Mouse (Mus musculus) embryonic facial prominence, embryonic 10.5 days (tissue): ENCODE results near the gene Abcb5. TPM values are rescaled to one million over a fixed set of nuclear protein-coding genes. Genes with fewer than 3 reads are reported as not detected.

ENCODE experiments used
- DNase-seq: peaks from one replicate; pipeline ENCODE4 v3.0.0-alpha.2; 2017; ENCODE audit warnings: low spot score
- H3K27ac ChIP-seq: fragments of 300-500 bp; sonication (generic); replicated peaks from 2 replicates; pipeline ENCODE4 v1.5.1; 2016; ENCODE audit warnings: mild to moderate bottlenecking
- H3K27me3 ChIP-seq: fragments of 300-500 bp; sonication (generic); replicated peaks from 2 replicates; pipeline ENCODE4 v1.6.1; 2016; ENCODE audit warnings: low read depth, mild to moderate bottlenecking; ENCODE audit not compliant: poor library complexity, severe bottlenecking
- H3K36me3 ChIP-seq: fragments of 300-500 bp; sonication (generic); replicated peaks from 2 replicates; pipeline ENCODE4 v1.6.1; 2016; ENCODE audit warnings: mild to moderate bottlenecking, moderate library complexity
- H3K4me1 ChIP-seq: fragments of 300-500 bp; sonication (generic); 2 replicates; pipeline ENCODE4 v1.6.1; 2016
- H3K4me3 ChIP-seq: fragments of 300-500 bp; sonication (generic); 2 replicates; pipeline ENCODE4 v1.5.1; 2016; ENCODE audit warnings: mild to moderate bottlenecking, moderate library complexity
- H3K9me3 ChIP-seq: fragments of 300-500 bp; sonication (generic); 2 replicates; pipeline ENCODE4 v1.6.1; 2016; ENCODE audit warnings: mild to moderate bottlenecking
- WGBS: fragments of 180-500 bp; shearing (Covaris S2); methylation state at CpG from one replicate; pipeline ENCODE4 v1.1.7; 2016; 5-methylcytosine and 5-hydroxymethylcytosine counted together
- polyA plus RNA-seq: library from polyadenylated mRNA; unstranded; fragments of >200 nt; fragmentation: Nextera tagmentation; extraction: Ambion mirVana; gene quantifications from 2 replicates; pipeline ENCODE4 v1.2.1, GENCODE M21; 2016

Abcb5 gene
- polyA plus RNA-seq, 1 experiment from 2014 or later, result not detected

GRCm38 (mm10) chr12:118846221-118846620 lies 120.0 kb downstream of the Abcb5 start, which contains the start of gene Sp8:
Gene Sp8 (plus strand): TSS chr12:118846329.
- peak within 1 kb of the TSS; percentile 64 for H3K27ac ChIP-seq
- WGBS, result under 1% methylated on average over 6 of the region's 6 CpGs
- H3K4me3 ChIP-seq, result peak within 1 kb of the TSS; percentile 62
- H3K27me3 ChIP-seq, result peaks cover 100% of the 10 kb centered on the region
- no peaks in the 10 kb centered on the region for H3K9me3 ChIP-seq
- peak; percentile 42 for DNase-seq
- no peaks in the 10 kb centered on the region for H3K36me3 ChIP-seq
- peaks cover 33% of the 10 kb centered on the region for H3K4me1 ChIP-seq

- H3K4me3 ChIP-seq, result no peak overlapping the region
- DNase-seq, result no peak
- no peak overlapping the region for H3K27ac ChIP-seq
- peaks cover 100% of the 10 kb centered on the region for H3K27me3 ChIP-seq
- no peaks in the 10 kb centered on the region for H3K9me3 ChIP-seq
- no peaks in the 10 kb centered on the region for H3K36me3 ChIP-seq
- H3K4me1 ChIP-seq, result peaks cover 33% of the 10 kb centered on the region
- 5% methylated on average over 3 of the region's 3 CpGs for WGBS
These were observed 120.9 kb downstream of the Abcb5 start for GRCm38 (mm10) chr12:118845351-118845750.

- no peak for DNase-seq
- WGBS, result 10% methylated on average over 3 of the region's 3 CpGs
- H3K36me3 ChIP-seq, result no peaks in the 10 kb centered on the region
- H3K9me3 ChIP-seq, result no peaks in the 10 kb centered on the region
- H3K27ac ChIP-seq, result no peak overlapping the region
- peaks cover 33% of the 10 kb centered on the region for H3K4me1 ChIP-seq
- H3K27me3 ChIP-seq, result peaks cover 100% of the 10 kb centered on the region
- no peak overlapping the region for H3K4me3 ChIP-seq
These were observed 121.4 kb downstream of the Abcb5 start for GRCm38 (mm10) chr12:118844841-118845240.

GRCm38 (mm10) chr12:118844111-118844510 lies 122.1 kb downstream of the Abcb5 start:
- Histone ChIP-seq H3K9me3 (no peaks in the 10 kb centered on the region), H3K27me3 (peaks cover 100% of the 10 kb centered on the region), H3K4me1 (peaks cover 27% of the 10 kb centered on the region), H3K4me3 (no peak overlapping the region), H3K36me3 (no peaks in the 10 kb centered on the region), H3K27ac (no peak overlapping the region)
- DNase-seq, result no peak

GRCm38 (mm10) chr12:118842671-118843411 lies 123.4 kb downstream of the Abcb5 start:
- DNase-seq, result peak; percentile 66
- Histone ChIP-seq H3K4me3 (peak overlapping the region; percentile 52), H3K27ac (peak overlapping the region; percentile 76), H3K4me1 (peaks cover 16% of the 10 kb centered on the region), H3K27me3 (peaks cover 100% of the 10 kb centered on the region), H3K36me3 (no peaks in the 10 kb centered on the region), H3K9me3 (no peaks in the 10 kb centered on the region)
- under 1% methylated on average over 33 of the region's 33 CpGs for WGBS

- 7% methylated on average over 6 of the region's 6 CpGs for WGBS
These were observed 124.2 kb downstream of the Abcb5 start for GRCm38 (mm10) chr12:118841971-118842550.

GRCm38 (mm10) chr12:118841381-118841922 lies 124.8 kb downstream of the Abcb5 start:
- Histone ChIP-seq H3K36me3 (no peaks in the 10 kb centered on the region), H3K27me3 (peaks cover 100% of the 10 kb centered on the region), H3K9me3 (no peaks in the 10 kb centered on the region), H3K4me3 (no peak overlapping the region), H3K27ac (no peak overlapping the region), H3K4me1 (peaks cover 18% of the 10 kb centered on the region)
- peak; percentile 32 for DNase-seq
- WGBS, result 6% methylated on average over 5 of the region's 5 CpGs

More at GRCm38 (mm10) chr12:118841971-118842550, 124.2 kb downstream of the Abcb5 start:
- Histone ChIP-seq H3K27me3 (peaks cover 100% of the 10 kb centered on the region), H3K36me3 (no peaks in the 10 kb centered on the region), H3K4me1 (peaks cover 18% of the 10 kb centered on the region), H3K4me3 (no peak overlapping the region; the same call in 1 of the 2 replicates), H3K9me3 (no peaks in the 10 kb centered on the region), H3K27ac (no peak overlapping the region)
- no peak for DNase-seq

- Histone ChIP-seq H3K4me1 (peaks cover 20% of the 10 kb centered on the region), H3K27ac (no peak overlapping the region), H3K9me3 (no peaks in the 10 kb centered on the region), H3K27me3 (peaks cover 100% of the 10 kb centered on the region), H3K4me3 (no peak overlapping the region), H3K36me3 (no peaks in the 10 kb centered on the region)
- 1% methylated on average over 12 of the region's 12 CpGs for WGBS
- peak; percentile 43 for DNase-seq
These were observed 125.4 kb downstream of the Abcb5 start for GRCm38 (mm10) chr12:118840861-118841260.

GRCm38 (mm10) chr12:118840301-118840700 lies 125.9 kb downstream of the Abcb5 start:
- H3K27me3 ChIP-seq, result peaks cover 100% of the 10 kb centered on the region
- H3K4me3 ChIP-seq, result no peak overlapping the region
- H3K4me1 ChIP-seq, result peaks cover 20% of the 10 kb centered on the region
- peak; percentile 25 for DNase-seq
- H3K36me3 ChIP-seq, result no peaks in the 10 kb centered on the region
- H3K9me3 ChIP-seq, result no peaks in the 10 kb centered on the region
- WGBS, result under 1% methylated on average over 15 of the region's 15 CpGs
- H3K27ac ChIP-seq, result no peak overlapping the region

- Histone ChIP-seq H3K36me3 (no peaks in the 10 kb centered on the region), H3K9me3 (no peaks in the 10 kb centered on the region), H3K27me3 (peaks cover 100% of the 10 kb centered on the region), H3K27ac (no peak overlapping the region), H3K4me1 (peaks cover 20% of the 10 kb centered on the region), H3K4me3 (no peak overlapping the region)
- WGBS, result 6% methylated on average over 5 of the region's 5 CpGs
- DNase-seq, result peak; percentile 21
These were observed 126.8 kb downstream of the Abcb5 start for GRCm38 (mm10) chr12:118839398-118839797.

- Histone ChIP-seq H3K27ac (no peak overlapping the region), H3K27me3 (peaks cover 91% of the 10 kb centered on the region), H3K9me3 (no peaks in the 10 kb centered on the region), H3K4me3 (no peak overlapping the region), H3K36me3 (no peaks in the 10 kb centered on the region), H3K4me1 (peaks cover 20% of the 10 kb centered on the region)
- 2% methylated on average over 2 of the region's 2 CpGs for WGBS
- no peak for DNase-seq
These were observed 128.0 kb downstream of the Abcb5 start for GRCm38 (mm10) chr12:118838260-118838659.

- Histone ChIP-seq H3K9me3 (no peaks in the 10 kb centered on the region), H3K4me1 (peaks cover 13% of the 10 kb centered on the region), H3K27me3 (peaks cover 82% of the 10 kb centered on the region), H3K27ac (peak overlapping the region; percentile 66; the same call in 1 of the 2 replicates), H3K4me3 (peak overlapping the region; percentile 66), H3K36me3 (no peaks in the 10 kb centered on the region)
- 1% methylated on average over 11 of the region's 11 CpGs for WGBS
- no peak for DNase-seq
These were observed 128.9 kb downstream of the Abcb5 start for GRCm38 (mm10) chr12:118837361-118837760.
